10 mouse cellular contexts compared by ENCODE assay signal in the genomic region with DNA sequence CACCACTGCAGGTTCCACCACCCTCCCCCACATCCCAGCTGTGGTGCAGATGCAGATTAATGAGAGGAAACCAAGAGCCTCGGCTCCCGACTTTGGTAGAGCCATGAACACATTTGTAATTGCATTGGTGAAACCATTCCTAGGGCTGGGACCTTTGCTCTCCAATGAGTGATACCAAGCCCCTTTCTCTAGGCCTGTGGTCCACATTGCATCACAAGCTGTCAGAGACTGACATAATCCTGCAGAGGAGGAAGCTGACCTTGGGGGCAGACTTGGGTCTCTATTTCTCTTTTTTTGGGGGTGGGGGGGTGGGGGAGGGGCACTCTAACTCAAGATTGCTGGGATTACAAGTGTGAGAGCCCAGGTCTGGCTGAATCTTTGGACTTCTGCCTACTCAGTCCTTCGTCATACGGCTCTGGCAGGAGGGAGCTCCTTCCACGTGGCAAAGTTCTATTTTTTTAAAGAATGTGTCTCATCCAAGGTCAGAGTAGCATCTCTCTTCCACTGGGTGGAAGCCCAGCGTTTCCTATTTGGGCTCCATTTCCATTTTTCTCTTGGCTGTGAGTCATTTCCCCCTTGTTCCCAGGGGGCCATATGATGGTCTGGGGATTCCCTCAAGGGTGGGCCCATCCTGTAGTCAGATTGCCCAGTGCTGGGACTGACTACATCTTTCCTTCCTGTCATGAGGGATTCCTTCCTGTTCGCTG. TPM values are rescaled to one million over a fixed set of nuclear protein-coding genes. Genes with fewer than 3 reads are reported as not detected.
A peak's percentile ranks its signal among the peaks of the same experiment; 100 is the strongest.
DNase-seq lines count a peak whose midpoint lies in the region; ATAC-seq and TF ChIP-seq lines count a peak whose summit lies in the region.
"Had no signal": no experiment of that assay in that cellular context is flagged by ENCODE, and none has a peak within 500 bp of the region (broad histone marks: within the 10 kb centered on the region; RNA-seq: fewer than 3 reads in every experiment).

No protein-coding gene starts in this region.

- H3K9me3 ChIP-seq in limb, embryonic 11.5 days (ENCODE audit: control insufficient read depth, low read length), result no peaks in the 10 kb centered on the region
- no peaks in the 10 kb centered on the region for H3K9me3 ChIP-seq in limb, embryonic 10.5 days (replicated peaks)
- no peaks in the 10 kb centered on the region for H3K9me3 ChIP-seq in liver, embryonic 16.5 days (replicated peaks; ENCODE audit: control insufficient read depth, low read length)
- no peaks in the 10 kb centered on the region for H3K9me3 ChIP-seq in midbrain, embryonic 14.5 days (ENCODE audit: control insufficient read depth, low read length)
- H3K9me3 ChIP-seq: heart, embryonic 13.5 days had no signal

- ATAC-seq in limb, embryonic 11.5 days (ENCODE audit: insufficient number of reproducible peaks, low FRiP score, low TSS enrichment, low read depth), result no peak
- peak; percentile 23 for ATAC-seq in liver, embryonic 16.5 days (ENCODE audit: low read depth)
- no peak for ATAC-seq in midbrain, embryonic 14.5 days (ENCODE audit: low FRiP score, low TSS enrichment)

- H3K4me2 ChIP-seq in limb, embryonic 11.5 days (ENCODE audit: low read depth, severe bottlenecking), result no peak overlapping the region
- no peak overlapping the region; the same call in 1 of the 2 replicates for H3K4me2 ChIP-seq in liver, embryonic 16.5 days (ENCODE audit: low read depth, low read length)
- no peak overlapping the region for H3K4me2 ChIP-seq in midbrain, embryonic 14.5 days (ENCODE audit: low read length)
- H3K4me2 ChIP-seq: heart, embryonic 13.5 days had no signal

- intact Hi-C loops in heart, postnatal 14 days (cut with DNase I), result no loop called here

- H3K36me3 ChIP-seq in limb, embryonic 11.5 days (ENCODE audit: control insufficient read depth, insufficient read depth, low read length), result peaks cover 4% of the 10 kb centered on the region; the same call in 1 of the 2 replicates
- peaks cover 13% of the 10 kb centered on the region for H3K36me3 ChIP-seq in limb, embryonic 10.5 days
- H3K36me3 ChIP-seq in liver, embryonic 16.5 days (ENCODE audit: control insufficient read depth, insufficient read depth), result no peaks in the 10 kb centered on the region; the same call in 1 of the 2 replicates
- H3K36me3 ChIP-seq in midbrain, embryonic 14.5 days (ENCODE audit: control insufficient read depth, insufficient read depth, low read length), result no peaks in the 10 kb centered on the region

- 61% methylated on average over 7 of the region's 7 CpGs for WGBS in limb, embryonic 11.5 days
- 62% methylated on average over 7 of the region's 7 CpGs for WGBS in limb, embryonic 10.5 days
- 38% methylated on average over 7 of the region's 7 CpGs for WGBS in liver, embryonic 16.5 days (ENCODE audit: insufficient replicate concordance)
- 73% methylated on average over 7 of the region's 7 CpGs for WGBS in midbrain, embryonic 14.5 days
- whole genome bisulfite sequencing in cerebellum, adult 2 months, result 51% methylated on average over 7 of the region's 7 CpGs

- H3K9ac ChIP-seq in limb, embryonic 11.5 days (ENCODE audit: low read length), result no peak overlapping the region
- no peak overlapping the region for H3K9ac ChIP-seq in liver, embryonic 16.5 days (ENCODE audit: low read depth, low read length)
- no peak overlapping the region for H3K9ac ChIP-seq in midbrain, embryonic 14.5 days (replicated peaks; ENCODE audit: low read length)
- H3K9ac ChIP-seq: heart, embryonic 13.5 days had no signal

- no peak for TF ChIP-seq CTCF in cerebellum, adult 2 months (IDR thresholded peaks at IDR 0.05; ENCODE audit: borderline replicate concordance, insufficient read depth, low read depth, low read length)

- no peak for TF ChIP-seq POLR2A in cerebellum, adult 2 months (IDR thresholded peaks at IDR 0.05; ENCODE audit: borderline replicate concordance, insufficient read depth, low read length)

- no peaks in the 10 kb centered on the region for H3K4me1 ChIP-seq in limb, embryonic 11.5 days (ENCODE audit: control insufficient read depth, insufficient read depth, low read length)
- H3K4me1 ChIP-seq in limb, embryonic 10.5 days, result peaks cover 33% of the 10 kb centered on the region
- peaks cover 29% of the 10 kb centered on the region for H3K4me1 ChIP-seq in liver, embryonic 16.5 days (ENCODE audit: control insufficient read depth, low read depth, low read length)
- peaks cover 16% of the 10 kb centered on the region for H3K4me1 ChIP-seq in midbrain, embryonic 14.5 days (ENCODE audit: control insufficient read depth, insufficient read depth, low read length)
- H3K4me1 ChIP-seq in cerebellum, adult 2 months (ENCODE audit: control insufficient read depth, insufficient read depth, low read length), result peaks cover 6% of the 10 kb centered on the region

- no peaks in the 10 kb centered on the region for H3K27me3 ChIP-seq in limb, embryonic 11.5 days (ENCODE audit: control insufficient read depth, insufficient read depth, low read length)
- H3K27me3 ChIP-seq in limb, embryonic 10.5 days (ENCODE audit: low read depth, poor library complexity, severe bottlenecking), result no peaks in the 10 kb centered on the region
- H3K27me3 ChIP-seq in liver, embryonic 16.5 days (ENCODE audit: control insufficient read depth, insufficient read depth, low read depth, low read length), result no peaks in the 10 kb centered on the region
- no peaks in the 10 kb centered on the region for H3K27me3 ChIP-seq in midbrain, embryonic 14.5 days (ENCODE audit: control insufficient read depth, insufficient read depth, low read length)
- H3K27me3 ChIP-seq in cerebellum, adult 2 months (ENCODE audit: control insufficient read depth, insufficient read depth, low read length), result no peaks in the 10 kb centered on the region
- H3K27me3 ChIP-seq: heart, embryonic 13.5 days had no signal

- peak; percentile 42 for DNase-seq in limb, embryonic 11.5 days (ENCODE audit: low spot score)
- no peak for DNase-seq in limb, embryonic 10.5 days (ENCODE audit: low spot score)
- DNase-seq in heart, postnatal 14 days, result peak; percentile 32 to 58
- DNase-seq in yolk sac, embryonic 10.5 days (ENCODE audit: low spot score), result peak; percentile 59
- no peak for DNase-seq in urinary bladder, postnatal 4 days (ENCODE audit: low spot score in 2 of 2)
- no peak for DNase-seq in midbrain, embryonic 14.5 days
- DNase-seq in cerebellum, adult 2 months, result no peak
- DNase-seq: cerebellum, adult 9-11 months had no signal

- H3K27ac ChIP-seq in limb, embryonic 11.5 days (replicated peaks; ENCODE audit: low read depth, low read length), result no peak overlapping the region
- H3K27ac ChIP-seq in limb, embryonic 10.5 days, result no peak overlapping the region
- peak overlapping the region; percentile 31; the same call in 1 of the 2 replicates for H3K27ac ChIP-seq in liver, embryonic 16.5 days (ENCODE audit: low read length)
- H3K27ac ChIP-seq in midbrain, embryonic 14.5 days (replicated peaks; ENCODE audit: low read depth, low read length), result no peak overlapping the region
- no peak overlapping the region for H3K27ac ChIP-seq in cerebellum, adult 2 months (ENCODE audit: insufficient read depth, low read length)
- H3K27ac ChIP-seq: heart, embryonic 13.5 days had no signal

- no peak overlapping the region for H3K4me3 ChIP-seq in limb, embryonic 11.5 days (ENCODE audit: low read depth, low read length)
- no peak overlapping the region for H3K4me3 ChIP-seq in limb, embryonic 10.5 days
- no peak overlapping the region for H3K4me3 ChIP-seq in liver, embryonic 16.5 days (ENCODE audit: low read depth, low read length)
- no peak overlapping the region for H3K4me3 ChIP-seq in midbrain, embryonic 14.5 days (replicated peaks; ENCODE audit: low read depth, low read length)
- H3K4me3 ChIP-seq in cerebellum, adult 2 months (replicated peaks; ENCODE audit: insufficient read depth, low read depth, low read length), result no peak overlapping the region
- H3K4me3 ChIP-seq: heart, embryonic 13.5 days had no signal

RNA-seq across cellular contexts. Expression of a gene that starts 52.4 kb away (rescaled TPM):
- polyA plus RNA-seq in limb, embryonic 11.5 days (2014; fragmentation: Nextera tagmentation; extraction: Ambion mirVana), result 25.5 and 26.3 TPM in 2 replicates
- polyA plus RNA-seq in limb, embryonic 10.5 days (2016; fragmentation: Nextera tagmentation; extraction: Ambion mirVana), result 37.4 and 38.2 TPM in 2 replicates
- 1 to 10 TPM; 7.5 TPM for total RNA-seq in heart, postnatal 14 days (2021)
- 27.2 and 27.8 TPM in 2 replicates for polyA plus RNA-seq in liver, embryonic 16.5 days (2015; fragmentation: Nextera tagmentation; extraction: Ambion mirVana)
- polyA plus RNA-seq in midbrain, embryonic 14.5 days (2014; fragmentation: Nextera tagmentation; extraction: Ambion mirVana), result 30.9 and 31.3 TPM in 2 replicates
- 42.8 and 50.1 TPM in 2 replicates for polyA plus RNA-seq in cerebellum, adult 2 months (2012; rRNA removed)

Comparison
In these comparisons a context has a peak if more than half of its experiments do, and no peak if none do; other contexts are left out.
1. DNase-seq: peak in limb, embryonic 11.5 days (single experiment), heart, postnatal 14 days (2 of 2) and yolk sac, embryonic 10.5 days (single experiment); none in limb, embryonic 10.5 days (single experiment), urinary bladder, postnatal 4 days (0 of 2), midbrain, embryonic 14.5 days (single experiment) and cerebellum, adult 2 months (0 of 2).